Mouse (Mus musculus) kidney, adult 2 months (tissue): ENCODE measurements around the gene Chd1.

Experiments used
- CTCF ChIP-seq: fragments of 200-500 bp; conservative IDR thresholded peaks from 2 replicates; pipeline ENCODE4 v1.5.1; 2011; ENCODE audit warnings: low read depth, mild to moderate bottlenecking, control low read depth, low read length, moderate library complexity, mixed read lengths; ENCODE audit not compliant: insufficient read depth, insufficient read length
- POLR2A ChIP-seq: fragments of 200-500 bp; IDR thresholded peaks from one replicate; pipeline ENCODE4 v1.6.1; 2011; ENCODE audit warnings: low read depth, low read length, control low read depth

DNA sequence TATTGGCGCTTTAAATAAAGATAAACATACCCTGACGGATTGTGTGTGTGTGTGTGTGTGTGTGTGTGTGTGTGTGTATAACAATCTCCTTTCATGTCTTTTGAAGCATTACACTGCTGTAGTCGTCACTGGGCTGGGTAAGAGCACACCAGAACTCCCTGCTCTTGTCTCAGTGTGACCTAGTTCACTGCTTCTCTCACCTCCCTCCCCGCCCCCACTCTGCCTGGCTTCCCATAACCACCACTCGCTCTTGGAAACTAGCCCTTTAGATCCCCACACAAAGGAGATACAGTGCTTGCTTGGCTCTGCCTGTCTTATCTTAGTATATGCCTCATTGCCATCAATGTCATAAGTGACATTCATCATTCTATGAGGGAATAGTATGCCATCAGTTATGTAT lies 71.6 kb downstream of the Chd1 start:
- TF ChIP-seq CTCF (no peak), POLR2A (no peak)
